8 mouse cellular contexts compared by ENCODE assay signal in genomic region chr6:88197313-88198069, GRCm38 (mm10). TPM values are rescaled to one million over a fixed set of nuclear protein-coding genes. Genes with fewer than 3 reads are reported as not detected.
DNase-seq lines count a peak whose midpoint lies in the region; ATAC-seq and TF ChIP-seq lines count a peak whose summit lies in the region.

No protein-coding gene starts in this region.

- H3K27me3 ChIP-seq in testis, adult 2 months (ENCODE audit: control insufficient read depth, insufficient read depth, low read length), result peaks cover 4% of the 10 kb centered on the region
- peaks cover 99% of the 10 kb centered on the region for H3K27me3 ChIP-seq in heart, embryonic 12.5 days (replicated peaks)
- peaks cover 100% of the 10 kb centered on the region for H3K27me3 ChIP-seq in midbrain, embryonic 12.5 days

- WGBS in heart, embryonic 12.5 days, result 1% methylated on average over 39 of the region's 39 CpGs
- WGBS in midbrain, embryonic 12.5 days, result 2% methylated on average over 39 of the region's 39 CpGs

- peaks cover 58% of the 10 kb centered on the region for H3K4me1 ChIP-seq in testis, adult 2 months (ENCODE audit: control insufficient read depth, insufficient read depth, low read length)
- peaks cover 47% of the 10 kb centered on the region for H3K4me1 ChIP-seq in heart, embryonic 12.5 days (replicated peaks)
- peaks cover 47% of the 10 kb centered on the region for H3K4me1 ChIP-seq in midbrain, embryonic 12.5 days

- TF ChIP-seq POLR2A in testis, adult 2 months (IDR thresholded peaks at IDR 0.05; ENCODE audit: control insufficient read depth, low read depth, low read length), result no peak

- peak overlapping the region; percentile 76 for H3K9ac ChIP-seq in heart, embryonic 12.5 days
- peak overlapping the region; percentile 54; the same call in 1 of the 2 replicates for H3K9ac ChIP-seq in midbrain, embryonic 12.5 days (replicated peaks)

- peak; percentile 31; the same call in 1 of the 2 replicates for ATAC-seq in heart, embryonic 12.5 days (ENCODE audit: insufficient number of reproducible peaks, low FRiP score)
- ATAC-seq in midbrain, embryonic 12.5 days (ENCODE audit: low FRiP score, low read depth), result no peak

- H3K9me3 ChIP-seq in heart, embryonic 12.5 days (replicated peaks), result no peaks in the 10 kb centered on the region
- no peaks in the 10 kb centered on the region for H3K9me3 ChIP-seq in midbrain, embryonic 12.5 days

- no peak for DNase-seq in testis, postnatal 14 days (ENCODE audit: low spot score)
- DNase-seq in kidney, postnatal 10 days, result peak; percentile 63
- no peak for DNase-seq in yolk sac, embryonic 10.5 days (ENCODE audit: low spot score)
- DNase-seq in T-cell, adult 2 months (ENCODE audit: low spot score), result no peak
- DNase-seq in spleen, adult 18-20 months, result no peak

- no peak for TF ChIP-seq CTCF in testis, adult 2 months (IDR thresholded peaks at IDR 0.05; ENCODE audit: control insufficient read depth, insufficient read depth, insufficient replicate concordance, low read depth, low read length)

- H3K36me3 ChIP-seq in testis, adult 2 months (ENCODE audit: control insufficient read depth, insufficient read depth, low read length), result no peaks in the 10 kb centered on the region
- no peaks in the 10 kb centered on the region for H3K36me3 ChIP-seq in heart, embryonic 12.5 days
- H3K36me3 ChIP-seq in midbrain, embryonic 12.5 days, result no peaks in the 10 kb centered on the region

- H3K4me3 ChIP-seq in testis, adult 2 months (ENCODE audit: control insufficient read depth, low read depth, low read length), result peak overlapping the region; percentile 66
- H3K4me3 ChIP-seq in heart, embryonic 12.5 days, result peak overlapping the region; percentile 56
- H3K4me3 ChIP-seq in midbrain, embryonic 12.5 days, result peak overlapping the region; percentile 47

- H3K27ac ChIP-seq in testis, adult 2 months (ENCODE audit: control insufficient read depth, insufficient read depth, low read depth, low read length), result no peak overlapping the region
- H3K27ac ChIP-seq in heart, embryonic 12.5 days (ENCODE audit: poor library complexity, severe bottlenecking), result peak overlapping the region; percentile 36
- peak overlapping the region; percentile 85 for H3K27ac ChIP-seq in midbrain, embryonic 12.5 days (replicated peaks)

- H3K4me2 ChIP-seq in heart, embryonic 12.5 days, result peak overlapping the region; percentile 90
- peak overlapping the region; percentile 55 for H3K4me2 ChIP-seq in midbrain, embryonic 12.5 days (replicated peaks)

RNA-seq across cellular contexts. Expression of gene Gata2, which starts 3.8 kb away (rescaled TPM):
- polyA plus RNA-seq in testis, adult 2 months (2012; rRNA removed), result 44.7 and 54.1 TPM in 2 replicates
- polyA plus RNA-seq in heart, embryonic 12.5 days (2016; fragmentation: Nextera tagmentation; extraction: Ambion mirVana), result 20.8 and 21.3 TPM in 2 replicates
- polyA plus RNA-seq in midbrain, embryonic 12.5 days (2016; fragmentation: Nextera tagmentation; extraction: Ambion mirVana), result 38.7 and 45.5 TPM in 2 replicates

RNA-seq across cellular contexts. Expression of gene Dnajb8, which starts 24.6 kb away (rescaled TPM):
- 720 and 738 TPM in 2 replicates for polyA plus RNA-seq in testis, adult 2 months (2012; rRNA removed)
- polyA plus RNA-seq in heart, embryonic 12.5 days (2016; fragmentation: Nextera tagmentation; extraction: Ambion mirVana), result not detected in 2 replicates
- polyA plus RNA-seq in midbrain, embryonic 12.5 days (2016; fragmentation: Nextera tagmentation; extraction: Ambion mirVana), result not detected in 2 replicates

Comparison
In these comparisons a context has a peak if more than half of its experiments do, and no peak if none do; other contexts are left out.
1. RNA of gene Dnajb8, which starts 24.6 kb away (polyA plus RNA-seq): 720 to 738 TPM in testis, adult 2 months; not detected in heart, embryonic 12.5 days and not detected in midbrain, embryonic 12.5 days; every median in the first group is over 100 times any median in the second.
2. Peak in every context shown above with its lines, with median percentiles within 50 percentile points of each other: H3K4me3 ChIP-seq.